Mouse (Mus musculus): Measurements from ENCODE around the gene B020011L13Rik. TPM values are rescaled to one million over a fixed set of nuclear protein-coding genes. Genes with fewer than 3 reads are reported as not detected.
"Not testable (repeated sequence)": the region's sequence is repeated elsewhere in the genome, so short reads cannot be mapped to it uniquely, and the experiment has no call there.

Gene B020011L13Rik
- polyA plus RNA-seq (2016; fragmentation: Nextera tagmentation; extraction: Ambion mirVana) = not detected in 2 replicates

DNA sequence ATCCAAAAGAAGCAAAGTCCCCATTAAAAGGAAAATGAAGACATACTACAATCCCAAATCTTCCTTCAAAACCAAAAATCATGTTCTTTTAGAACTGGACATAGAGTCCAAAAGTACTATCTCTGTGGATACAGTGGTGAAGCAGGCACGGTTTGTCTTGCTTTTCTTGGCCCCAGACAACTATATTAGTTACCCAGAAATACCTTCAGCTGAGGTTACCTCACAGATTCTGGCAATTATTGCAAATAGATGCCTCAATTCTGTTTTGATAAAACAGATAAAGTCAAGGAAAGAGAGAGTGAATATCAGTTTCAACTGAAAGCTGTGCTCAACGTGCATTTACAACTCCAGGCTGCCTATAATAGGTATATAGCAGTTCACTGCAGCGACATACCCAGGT is at the start of gene B020011L13Rik:
Gene B020011L13Rik, plus strand, starts transcription at position 301 of the 400 bp plus-strand sequence.
- not testable (repeated sequence) for H3K36me3 ChIP-seq; H3K4me1 ChIP-seq; H3K9ac ChIP-seq; H3K9me3 ChIP-seq (replicated peaks); H3K27ac ChIP-seq; H3K27me3 ChIP-seq (replicated peaks); H3K4me3 ChIP-seq; H3K4me2 ChIP-seq; ATAC-seq
- WGBS (ENCODE audit: insufficient replicate concordance) = 46% methylated on average over 3 of the region's 3 CpGs

DNA sequence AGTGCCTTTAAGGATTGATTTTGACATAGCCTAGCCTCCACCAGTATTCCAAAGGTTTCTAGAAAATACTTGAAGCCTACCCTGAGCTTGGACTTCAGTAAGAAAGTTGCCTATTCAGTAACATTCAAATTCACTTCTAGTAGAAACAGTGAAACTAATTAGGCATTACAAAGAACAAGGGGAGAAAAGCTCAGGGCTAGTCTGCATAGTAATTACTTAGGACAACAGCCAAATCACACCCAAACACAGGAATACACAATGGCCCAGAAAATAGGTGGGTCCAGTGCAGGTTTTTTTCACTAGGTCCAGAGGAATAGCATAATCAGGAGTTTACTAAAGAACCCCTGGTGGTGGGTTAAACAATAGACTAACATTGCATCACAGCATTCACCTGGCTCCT is 35.3 kb downstream of the B020011L13Rik start:
- H3K4me1 ChIP-seq; H3K9ac ChIP-seq; H3K27ac ChIP-seq; H3K36me3 ChIP-seq; H3K27me3 ChIP-seq (replicated peaks); H3K9me3 ChIP-seq (replicated peaks); ATAC-seq; H3K4me2 ChIP-seq; H3K4me3 ChIP-seq: not testable (repeated sequence)

DNA sequence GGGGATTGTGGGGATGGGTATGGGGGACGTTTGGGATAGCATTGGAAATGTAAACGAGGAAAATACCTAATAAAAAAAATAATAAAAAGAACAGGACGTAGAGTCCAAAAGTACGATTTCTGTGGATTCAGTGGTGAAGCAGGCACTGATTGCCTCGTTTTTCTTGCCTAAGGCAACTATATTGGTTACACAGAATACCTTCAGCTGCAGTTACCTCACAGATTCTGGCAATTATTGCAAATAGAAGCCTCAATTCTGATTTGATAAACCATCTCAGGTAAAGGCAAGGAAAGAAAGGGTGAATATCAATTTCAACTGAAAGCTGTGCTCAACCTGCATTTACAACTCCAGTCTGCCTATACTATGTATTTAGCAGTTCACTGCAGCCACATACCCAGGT is 48.8 kb downstream of the B020011L13Rik start, which contains the start of gene Gm28360:
Gene Gm28360, plus strand, starts transcription at position 301 of the 400 bp plus-strand sequence.
- not testable (repeated sequence) for H3K27ac ChIP-seq; H3K4me3 ChIP-seq; H3K4me1 ChIP-seq; ATAC-seq; H3K9me3 ChIP-seq (replicated peaks); H3K27me3 ChIP-seq (replicated peaks); H3K36me3 ChIP-seq; H3K4me2 ChIP-seq; H3K9ac ChIP-seq
- WGBS (ENCODE audit: insufficient replicate concordance) = 37% methylated on average over 5 of the region's 5 CpGs

DNA sequence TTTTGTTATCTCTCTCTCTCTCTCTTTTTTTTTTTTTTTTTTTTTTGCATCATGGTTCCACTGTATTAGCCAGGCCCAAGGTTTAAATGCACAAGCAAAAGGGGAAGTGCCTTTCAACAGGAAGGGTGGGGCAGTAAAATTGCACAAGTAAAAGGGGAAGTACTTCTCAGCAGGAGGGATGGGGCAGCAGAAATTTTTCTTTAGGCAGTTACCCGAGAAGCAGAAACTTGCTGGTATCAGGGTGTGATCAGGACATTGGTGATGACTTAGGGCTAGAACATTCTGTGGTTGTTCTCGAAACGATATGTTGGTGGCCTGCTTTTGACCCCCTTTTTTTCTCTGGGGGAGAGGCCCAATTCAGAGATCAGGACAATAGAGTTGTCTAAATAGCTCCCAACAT is 70.8 kb downstream of the B020011L13Rik start:
- H3K9me3 ChIP-seq (replicated peaks) = not testable (repeated sequence)

More for the DNA sequence above, 70.8 kb downstream of the B020011L13Rik start:
- not testable (repeated sequence) for H3K27ac ChIP-seq; ATAC-seq; H3K36me3 ChIP-seq; H3K9ac ChIP-seq; H3K27me3 ChIP-seq (replicated peaks); H3K4me3 ChIP-seq; H3K4me2 ChIP-seq; H3K4me1 ChIP-seq
- 67% methylated on average over 3 of the region's 3 CpGs for WGBS (ENCODE audit: insufficient replicate concordance)

Other genes with a start within 250 kb of the B020011L13Rik start
- gene Gm28363, start 84.0 kb upstream of the B020011L13Rik start, polyA plus RNA-seq (2016; fragmentation: Nextera tagmentation; extraction: Ambion mirVana) = not detected in 2 replicates
- gene Gm28360, start 48.9 kb downstream of the B020011L13Rik start, polyA plus RNA-seq (2016; fragmentation: Nextera tagmentation; extraction: Ambion mirVana) = not detected in 2 replicates
- not detected in 2 replicates for gene Gm28168, start 146.9 kb downstream of the B020011L13Rik start, polyA plus RNA-seq (2016; fragmentation: Nextera tagmentation; extraction: Ambion mirVana)
- gene Gm7145, start 184.8 kb downstream of the B020011L13Rik start, polyA plus RNA-seq (2016; fragmentation: Nextera tagmentation; extraction: Ambion mirVana) = not detected in 2 replicates

Measured in liver, embryonic 12.5 days (tissue).